Mouse (Mus musculus): ENCODE data around the gene Pdgfa. TPM values are rescaled to one million over a fixed set of nuclear protein-coding genes. Genes with fewer than 3 reads are reported as not detected.
A peak's percentile ranks its signal among the peaks of the same experiment; 100 is the strongest.

Pdgfa gene
- polyA plus RNA-seq, 1 experiment from 2014 or later, result 77.7 TPM

- H3K4me1 ChIP-seq (replicated peaks; ENCODE audit: insufficient read depth, low read length), result no peaks in the 10 kb centered on the region; the same call in 1 of the 2 replicates
- no peak overlapping the region for H3K4me2 ChIP-seq (ENCODE audit: low read length)
- H3K4me3 ChIP-seq (replicated peaks; ENCODE audit: low read depth, low read length), result no peak overlapping the region
- peak; percentile 27 for TF ChIP-seq CTCF (IDR thresholded peaks at IDR 0.05; ENCODE audit: low read depth)
- 29% methylated on average over 3 of the region's 3 CpGs for WGBS
- no peak overlapping the region for H3K9ac ChIP-seq (ENCODE audit: low read depth, low read length)
- DNase-seq (ENCODE audit: low spot score) (peak; percentile 27), ATAC-seq (replicated peaks; ENCODE audit: low FRiP score, low read depth) (peak; percentile 76)
- no peaks in the 10 kb centered on the region for H3K36me3 ChIP-seq (ENCODE audit: insufficient read depth, low read length)
- H3K27ac ChIP-seq, result no peak overlapping the region
- no peaks in the 10 kb centered on the region for H3K27me3 ChIP-seq (ENCODE audit: insufficient read depth, low read length)
- no peaks in the 10 kb centered on the region for H3K9me3 ChIP-seq (replicated peaks; ENCODE audit: low read length)
Measured at GRCm38 (mm10) chr5:139015097-139015496, 17.9 kb upstream of the Pdgfa start.

GRCm38 (mm10) chr5:139010649-139011048 lies 13.5 kb upstream of the Pdgfa start:
- Histone ChIP-seq H3K9ac (ENCODE audit: low read depth, low read length) (no peak overlapping the region), H3K27ac (no peak overlapping the region), H3K9me3 (replicated peaks; ENCODE audit: low read length) (no peaks in the 10 kb centered on the region), H3K27me3 (ENCODE audit: insufficient read depth, low read length) (no peaks in the 10 kb centered on the region), H3K36me3 (ENCODE audit: insufficient read depth, low read length) (no peaks in the 10 kb centered on the region), H3K4me2 (ENCODE audit: low read length) (no peak overlapping the region), H3K4me3 (replicated peaks; ENCODE audit: low read depth, low read length) (no peak overlapping the region), H3K4me1 (replicated peaks; ENCODE audit: insufficient read depth, low read length) (no peaks in the 10 kb centered on the region)
- 68% methylated on average over 2 of the region's 2 CpGs for WGBS
- no peak for ATAC-seq (replicated peaks; ENCODE audit: low FRiP score, low read depth)
- no peak for TF ChIP-seq CTCF (IDR thresholded peaks at IDR 0.05; ENCODE audit: low read depth)
- no peak for DNase-seq (ENCODE audit: low spot score)

- TF ChIP-seq CTCF (IDR thresholded peaks at IDR 0.05; ENCODE audit: low read depth), result peak; percentile 72
- Histone ChIP-seq H3K4me1 (replicated peaks; ENCODE audit: insufficient read depth, low read length) (no peaks in the 10 kb centered on the region), H3K27me3 (ENCODE audit: insufficient read depth, low read length) (no peaks in the 10 kb centered on the region), H3K4me3 (replicated peaks; ENCODE audit: low read depth, low read length) (no peak overlapping the region), H3K27ac (no peak overlapping the region), H3K9me3 (replicated peaks; ENCODE audit: low read length) (no peaks in the 10 kb centered on the region), H3K9ac (ENCODE audit: low read depth, low read length) (no peak overlapping the region), H3K36me3 (ENCODE audit: insufficient read depth, low read length) (no peaks in the 10 kb centered on the region), H3K4me2 (ENCODE audit: low read length) (no peak overlapping the region)
- DNase-seq (ENCODE audit: low spot score) (peak; percentile 29), ATAC-seq (replicated peaks; ENCODE audit: low FRiP score, low read depth) (peak; percentile 81)
- WGBS, result 40% methylated on average over 4 of the region's 4 CpGs
Measured at GRCm38 (mm10) chr5:139007141-139007775, 10.1 kb upstream of the Pdgfa start.

GRCm38 (mm10) chr5:139004588-139004987 lies 7.4 kb upstream of the Pdgfa start:
- WGBS, result 86% methylated on average over 6 of the region's 6 CpGs

GRCm38 (mm10) chr5:138999716-139000115 lies 2.5 kb upstream of the Pdgfa start:
- Histone ChIP-seq H3K36me3 (ENCODE audit: insufficient read depth, low read length) (no peaks in the 10 kb centered on the region), H3K4me3 (replicated peaks; ENCODE audit: low read depth, low read length) (no peak overlapping the region), H3K4me1 (replicated peaks; ENCODE audit: insufficient read depth, low read length) (peaks cover 12% of the 10 kb centered on the region; the same call in 1 of the 2 replicates), H3K9ac (ENCODE audit: low read depth, low read length) (no peak overlapping the region), H3K27ac (no peak overlapping the region), H3K27me3 (ENCODE audit: insufficient read depth, low read length) (0 out of 2 replicates have a peak, but pooled peaks cover 18% of the 10 kb centered on the region), H3K9me3 (replicated peaks; ENCODE audit: low read length) (0 out of 2 replicates have a peak, but pooled peaks cover 5% of the 10 kb centered on the region), H3K4me2 (ENCODE audit: low read length) (no peak overlapping the region)
- DNase-seq (ENCODE audit: low spot score) (no peak), ATAC-seq (replicated peaks; ENCODE audit: low FRiP score, low read depth) (no peak)
- WGBS, result 59% methylated on average over 7 of the region's 7 CpGs
- TF ChIP-seq CTCF (IDR thresholded peaks at IDR 0.05; ENCODE audit: low read depth), result no peak

More at GRCm38 (mm10) chr5:139004588-139004987, 7.4 kb upstream of the Pdgfa start:
- Histone ChIP-seq H3K27ac (no peak overlapping the region), H3K4me2 (ENCODE audit: low read length) (no peak overlapping the region), H3K9me3 (replicated peaks; ENCODE audit: low read length) (0 out of 2 replicates have a peak, but pooled peaks cover 5% of the 10 kb centered on the region), H3K4me1 (replicated peaks; ENCODE audit: insufficient read depth, low read length) (0 out of 2 replicates have a peak, but pooled peaks cover under 1% of the 10 kb centered on the region), H3K4me3 (replicated peaks; ENCODE audit: low read depth, low read length) (no peak overlapping the region), H3K27me3 (ENCODE audit: insufficient read depth, low read length) (no peaks in the 10 kb centered on the region), H3K36me3 (ENCODE audit: insufficient read depth, low read length) (no peaks in the 10 kb centered on the region), H3K9ac (ENCODE audit: low read depth, low read length) (no peak overlapping the region)
- ATAC-seq (replicated peaks; ENCODE audit: low FRiP score, low read depth), result no peak
- TF ChIP-seq CTCF (IDR thresholded peaks at IDR 0.05; ENCODE audit: low read depth), result no peak
- DNase-seq (ENCODE audit: low spot score), result no peak

GRCm38 (mm10) chr5:138997936-138998580 lies 888 bp upstream of the Pdgfa start:
- 0 out of 2 replicates have a peak, but pooled peaks cover 5% of the 10 kb centered on the region for H3K9me3 ChIP-seq (replicated peaks; ENCODE audit: low read length)
- H3K4me2 ChIP-seq (ENCODE audit: low read length), result peak overlapping the region; percentile 94
- peak overlapping the region; percentile 6; the same call in 1 of the 2 replicates for H3K27ac ChIP-seq
- H3K4me1 ChIP-seq (replicated peaks; ENCODE audit: insufficient read depth, low read length), result peaks cover 15% of the 10 kb centered on the region
- no peaks in the 10 kb centered on the region for H3K36me3 ChIP-seq (ENCODE audit: insufficient read depth, low read length)
- DNase-seq (ENCODE audit: low spot score), result peak; percentile 59
- 1% methylated on average over 30 of the region's 30 CpGs for WGBS
- peak overlapping the region; percentile 27 for H3K4me3 ChIP-seq (replicated peaks; ENCODE audit: low read depth, low read length)
- no peak for TF ChIP-seq CTCF (IDR thresholded peaks at IDR 0.05; ENCODE audit: low read depth)
- H3K9ac ChIP-seq (ENCODE audit: low read depth, low read length), result peak overlapping the region; percentile 40
- ATAC-seq (replicated peaks; ENCODE audit: low FRiP score, low read depth), result no peak
- H3K27me3 ChIP-seq (ENCODE audit: insufficient read depth, low read length), result 0 out of 2 replicates have a peak, but pooled peaks cover 18% of the 10 kb centered on the region

All from kidney, postnatal 0 days (tissue).